Mouse (Mus musculus): Measurements from ENCODE around the gene Rsl1d1. TPM values are rescaled to one million over a fixed set of nuclear protein-coding genes. Genes with fewer than 3 reads are reported as not detected.

Gene Rsl1d1
- polyA plus RNA-seq, 1 experiment from 2014 or later: 60.7 TPM

DNA sequence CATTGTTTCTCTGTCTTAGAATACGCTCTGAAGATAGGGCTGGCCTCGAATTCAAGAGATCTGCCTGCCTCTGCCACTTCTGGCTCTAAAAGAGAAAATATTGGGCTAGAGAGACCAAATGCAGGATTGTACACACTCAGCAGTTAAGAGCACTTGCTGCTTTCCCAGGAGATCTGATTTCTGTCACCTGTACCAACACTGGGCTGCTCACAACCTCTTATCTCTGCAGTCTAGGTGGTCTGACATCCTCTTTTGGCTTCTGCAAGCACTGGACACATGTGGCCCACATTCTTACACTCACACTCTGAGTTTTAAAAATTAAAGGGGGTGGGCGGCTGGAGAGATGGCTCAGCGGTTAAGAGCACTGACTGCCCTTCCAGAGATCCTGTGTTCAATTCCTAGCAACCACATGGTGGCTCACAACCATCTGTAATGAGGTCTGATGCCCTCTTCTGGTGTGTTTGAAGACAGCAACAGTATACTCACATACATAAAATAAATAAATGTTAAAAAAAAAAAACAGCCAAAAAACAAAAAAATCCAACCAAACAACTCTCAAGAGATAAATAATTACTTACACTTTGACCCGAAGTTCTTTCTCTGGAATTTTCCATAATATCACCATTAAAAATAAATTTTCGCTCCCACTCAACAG lies 1.3 kb downstream of the Rsl1d1 start:
- peaks cover 36% of the 10 kb centered on the region for H3K36me3 ChIP-seq (replicated peaks; ENCODE audit: insufficient read depth, low read length)
- no peak for ATAC-seq

DNA sequence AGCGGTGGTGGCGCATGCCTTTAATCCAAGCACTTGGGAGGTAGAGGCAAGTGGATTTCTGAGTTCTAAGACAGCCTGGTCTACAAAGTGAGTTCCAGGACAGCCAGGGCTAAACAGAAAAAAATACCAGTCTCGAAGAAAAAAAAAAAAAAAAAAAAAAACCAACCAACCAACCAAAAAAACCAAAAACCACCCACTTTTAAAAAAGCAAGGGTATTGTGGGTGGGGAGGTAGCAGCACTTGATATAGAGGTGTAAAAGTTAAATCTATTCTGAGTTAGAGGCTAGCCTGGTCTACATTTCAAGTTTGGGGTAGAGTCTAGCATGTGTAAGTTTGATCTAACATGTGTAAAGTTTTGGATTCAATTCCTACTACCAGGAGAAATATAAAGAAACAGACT lies 2.9 kb downstream of the Rsl1d1 start:
- Histone ChIP-seq H3K27ac (ENCODE audit: low read depth) (no peak overlapping the region), H3K4me3 (ENCODE audit: low read depth, low read length) (no peak overlapping the region), H3K27me3 (ENCODE audit: insufficient read depth, low read length) (no peaks in the 10 kb centered on the region), H3K9me3 (ENCODE audit: low read length) (no peaks in the 10 kb centered on the region), H3K4me1 (ENCODE audit: insufficient read depth) (peaks cover 19% of the 10 kb centered on the region), H3K9ac (replicated peaks) (no peak overlapping the region), H3K4me2 (ENCODE audit: low read depth, low read length) (no peak overlapping the region), H3K36me3 (replicated peaks; ENCODE audit: insufficient read depth, low read length) (peaks cover 52% of the 10 kb centered on the region)
- ATAC-seq (no peak), DNase-seq (no peak)
- 78% methylated on average over 3 of the region's 3 CpGs for WGBS (ENCODE audit: insufficient replicate concordance)
- no peak for TF ChIP-seq CTCF (IDR thresholded peaks at IDR 0.05; ENCODE audit: low read depth)
- TF ChIP-seq EP300 (IDR thresholded peaks at IDR 0.05; ENCODE audit: low read depth): no peak

More for the DNA sequence above, 1.3 kb downstream of the Rsl1d1 start:
- H3K4me3 ChIP-seq (ENCODE audit: low read depth, low read length): peak overlapping the region; percentile 82
- TF ChIP-seq EP300 (IDR thresholded peaks at IDR 0.05; ENCODE audit: low read depth): no peak
- TF ChIP-seq CTCF (IDR thresholded peaks at IDR 0.05; ENCODE audit: low read depth): peak; percentile 33; the same call in 1 of the 2 replicates
- H3K4me1 ChIP-seq (ENCODE audit: insufficient read depth): peaks cover 19% of the 10 kb centered on the region
- H3K4me2 ChIP-seq (ENCODE audit: low read depth, low read length): peak overlapping the region; percentile 94
- H3K27me3 ChIP-seq (ENCODE audit: insufficient read depth, low read length): no peaks in the 10 kb centered on the region
- WGBS (ENCODE audit: insufficient replicate concordance): 62% methylated on average over 6 of the region's 6 CpGs
- DNase-seq: no peak
- peak overlapping the region; percentile 85; the same call in 1 of the 2 replicates for H3K9ac ChIP-seq (replicated peaks)
- no peak overlapping the region; the same call in 1 of the 2 replicates for H3K27ac ChIP-seq (ENCODE audit: low read depth)
- no peaks in the 10 kb centered on the region for H3K9me3 ChIP-seq (ENCODE audit: low read length)

DNA sequence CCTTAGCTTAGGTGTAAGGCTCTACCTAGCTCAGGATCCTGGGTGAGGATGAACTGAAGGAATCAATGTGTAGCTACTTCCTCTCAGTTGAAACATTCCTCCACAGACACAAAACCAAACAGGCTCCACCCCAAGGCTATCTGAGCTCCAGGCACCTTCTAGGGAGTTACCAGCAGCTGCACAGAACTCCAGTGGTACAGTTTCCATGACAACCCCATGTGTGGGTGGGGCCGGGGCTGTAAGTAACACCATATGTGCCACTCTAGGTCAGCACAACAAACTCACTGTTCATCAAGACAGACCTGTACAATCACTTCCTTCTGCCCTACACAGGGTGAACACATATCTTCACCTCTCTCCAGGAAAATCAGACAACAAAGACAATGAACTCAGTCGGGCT lies 4.7 kb downstream of the Rsl1d1 start:
- TF ChIP-seq EP300 (IDR thresholded peaks at IDR 0.05; ENCODE audit: low read depth) (no peak), CTCF (IDR thresholded peaks at IDR 0.05; ENCODE audit: low read depth) (no peak)
- Histone ChIP-seq H3K27me3 (ENCODE audit: insufficient read depth, low read length) (no peaks in the 10 kb centered on the region), H3K27ac (ENCODE audit: low read depth) (no peak overlapping the region), H3K9me3 (ENCODE audit: low read length) (no peaks in the 10 kb centered on the region), H3K9ac (replicated peaks) (no peak overlapping the region), H3K4me2 (ENCODE audit: low read depth, low read length) (no peak overlapping the region), H3K4me3 (ENCODE audit: low read depth, low read length) (no peak overlapping the region), H3K36me3 (replicated peaks; ENCODE audit: insufficient read depth, low read length) (peaks cover 69% of the 10 kb centered on the region), H3K4me1 (ENCODE audit: insufficient read depth) (peaks cover 8% of the 10 kb centered on the region)
- peak; percentile 34 for DNase-seq
- no peak for ATAC-seq
- WGBS (ENCODE audit: insufficient replicate concordance): 68% methylated on average over 2 of the region's 2 CpGs

DNA sequence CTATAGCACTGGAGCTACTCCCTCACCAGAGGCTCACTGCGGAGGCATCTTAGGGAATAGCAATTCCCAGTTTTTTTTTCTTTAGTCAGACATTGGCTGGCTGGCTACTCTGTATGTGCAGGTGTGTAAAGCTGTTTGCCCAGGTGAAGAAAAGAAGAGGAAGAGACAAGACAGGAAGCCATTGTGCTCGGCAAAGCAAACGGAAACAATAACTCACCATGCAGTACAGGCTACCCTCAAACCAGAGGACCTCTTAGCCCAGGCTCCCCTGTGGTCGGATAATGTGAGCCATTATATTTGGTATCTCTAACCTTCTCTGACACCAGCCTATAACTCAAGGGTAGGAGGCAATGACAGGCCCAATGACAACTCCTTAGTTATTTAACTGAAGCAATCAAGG lies 6.1 kb downstream of the Rsl1d1 start:
- Histone ChIP-seq H3K4me2 (ENCODE audit: low read depth, low read length) (no peak overlapping the region), H3K36me3 (replicated peaks; ENCODE audit: insufficient read depth, low read length) (peaks cover 78% of the 10 kb centered on the region), H3K4me3 (ENCODE audit: low read depth, low read length) (no peak overlapping the region), H3K27ac (ENCODE audit: low read depth) (no peak overlapping the region), H3K4me1 (ENCODE audit: insufficient read depth) (peaks cover 5% of the 10 kb centered on the region), H3K9ac (replicated peaks) (no peak overlapping the region), H3K9me3 (ENCODE audit: low read length) (no peaks in the 10 kb centered on the region), H3K27me3 (ENCODE audit: insufficient read depth, low read length) (no peaks in the 10 kb centered on the region)
- DNase-seq (no peak), ATAC-seq (no peak)
- no peak for TF ChIP-seq EP300 (IDR thresholded peaks at IDR 0.05; ENCODE audit: low read depth)
- no peak for TF ChIP-seq CTCF (IDR thresholded peaks at IDR 0.05; ENCODE audit: low read depth)
- 85% methylated on average over 4 of the region's 4 CpGs for WGBS (ENCODE audit: insufficient replicate concordance)

DNA sequence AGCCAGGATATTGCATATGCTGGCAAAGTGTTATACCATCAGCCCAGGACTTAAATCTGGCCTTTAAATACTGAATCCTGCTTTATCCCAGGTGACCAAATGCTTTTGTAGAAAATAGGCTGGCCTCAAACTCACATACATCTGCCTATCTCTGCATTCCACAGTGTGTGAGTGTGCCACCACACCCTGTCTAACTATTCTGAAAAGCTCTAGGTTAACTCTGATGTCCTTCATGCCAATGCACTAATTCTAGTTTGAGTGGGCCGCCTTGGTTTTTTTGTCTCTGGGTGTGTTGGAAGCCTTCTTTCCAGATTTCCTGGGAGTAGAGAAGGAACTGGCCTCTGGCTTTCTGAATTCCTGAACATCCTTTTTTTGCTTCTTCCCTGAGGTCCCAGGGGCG lies 9.9 kb downstream of the Rsl1d1 start:
- Histone ChIP-seq H3K36me3 (replicated peaks; ENCODE audit: insufficient read depth, low read length) (peaks cover 54% of the 10 kb centered on the region), H3K9me3 (ENCODE audit: low read length) (no peaks in the 10 kb centered on the region), H3K4me3 (ENCODE audit: low read depth, low read length) (no peak overlapping the region), H3K27ac (ENCODE audit: low read depth) (no peak overlapping the region), H3K27me3 (ENCODE audit: insufficient read depth, low read length) (no peaks in the 10 kb centered on the region), H3K4me1 (ENCODE audit: insufficient read depth) (no peaks in the 10 kb centered on the region), H3K4me2 (ENCODE audit: low read depth, low read length) (no peak overlapping the region), H3K9ac (replicated peaks) (no peak overlapping the region)
- TF ChIP-seq EP300 (IDR thresholded peaks at IDR 0.05; ENCODE audit: low read depth): no peak
- no peak for TF ChIP-seq CTCF (IDR thresholded peaks at IDR 0.05; ENCODE audit: low read depth)
- DNase-seq: no peak
- WGBS (ENCODE audit: insufficient replicate concordance): 87% methylated on average over 2 of the region's 2 CpGs
- no peak for ATAC-seq

DNA sequence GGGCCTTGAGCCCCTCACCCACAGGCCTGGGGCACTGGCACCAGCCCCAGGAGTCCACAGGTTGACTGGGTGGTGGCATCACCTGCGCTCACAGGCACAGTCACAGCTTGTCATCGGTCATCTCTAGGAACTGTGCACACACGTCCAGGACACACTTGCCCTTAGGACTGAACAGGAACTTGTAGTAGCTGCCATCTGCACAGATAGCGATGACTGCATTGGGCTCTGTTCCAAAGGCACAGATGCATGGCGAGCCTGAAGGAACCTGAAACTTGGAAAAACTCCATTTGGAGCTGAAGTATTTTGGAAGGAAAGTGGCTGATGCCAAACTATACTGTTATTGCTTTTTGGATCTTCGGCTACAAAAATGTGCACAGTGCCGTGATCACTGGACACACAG lies 13.0 kb downstream of the Rsl1d1 start:
- DNase-seq (no peak), ATAC-seq (no peak)
- Histone ChIP-seq H3K4me3 (ENCODE audit: low read depth, low read length) (no peak overlapping the region), H3K9ac (replicated peaks) (no peak overlapping the region), H3K36me3 (replicated peaks; ENCODE audit: insufficient read depth, low read length) (peaks cover 25% of the 10 kb centered on the region), H3K27ac (ENCODE audit: low read depth) (no peak overlapping the region), H3K4me2 (ENCODE audit: low read depth, low read length) (no peak overlapping the region), H3K9me3 (ENCODE audit: low read length) (no peaks in the 10 kb centered on the region), H3K27me3 (ENCODE audit: insufficient read depth, low read length) (no peaks in the 10 kb centered on the region), H3K4me1 (ENCODE audit: insufficient read depth) (no peaks in the 10 kb centered on the region)
- WGBS (ENCODE audit: insufficient replicate concordance): 85% methylated on average over 7 of the region's 7 CpGs
- no peak for TF ChIP-seq EP300 (IDR thresholded peaks at IDR 0.05; ENCODE audit: low read depth)
- no peak for TF ChIP-seq CTCF (IDR thresholded peaks at IDR 0.05; ENCODE audit: low read depth)

Measured in liver, postnatal 0 days (tissue).